Mouse (Mus musculus): ENCODE measurements around the gene Gm38392.

DNA sequence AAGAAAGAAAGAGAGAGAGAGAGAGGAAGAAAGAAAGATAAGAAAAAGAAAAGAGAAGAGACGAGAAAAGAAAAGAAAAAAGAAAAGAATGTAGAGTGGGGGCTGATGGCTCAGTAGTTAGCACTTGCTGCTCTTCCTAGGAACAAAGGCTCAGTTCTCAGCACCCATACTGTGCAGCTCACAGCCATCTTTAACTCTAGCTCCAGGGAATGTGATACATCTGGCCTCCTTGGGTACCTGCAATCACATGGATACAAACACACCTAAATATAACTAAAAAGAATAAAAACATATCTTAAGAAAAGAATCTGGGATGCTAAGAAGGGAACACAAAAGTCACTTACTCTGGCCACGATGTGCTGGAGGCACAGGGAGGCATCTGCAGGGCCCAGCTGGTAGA is 10.9 kb downstream of the Gm38392 start:
- TF ChIP-seq POLR2A (IDR thresholded peaks at IDR 0.05; ENCODE audit: borderline replicate concordance, insufficient read depth, low read length) (no peak), CTCF (IDR thresholded peaks at IDR 0.05; ENCODE audit: borderline replicate concordance, insufficient read depth, low read depth, low read length) (no peak)

Measured in cerebellum, adult 2 months (tissue).